ENCODE assay signal across 8 mouse cellular contexts in genomic region chr5:89883051-89883907, GRCm38 (mm10). TPM values are rescaled to one million over a fixed set of nuclear protein-coding genes. Genes with fewer than 3 reads are reported as not detected.
DNase-seq lines count a peak whose midpoint lies in the region; ATAC-seq and TF ChIP-seq lines count a peak whose summit lies in the region.

TSS of gene Adamts3 (minus strand) at chr5:89883334.

- peak; percentile 90 for ATAC-seq in forebrain, embryonic 15.5 days (replicated peaks)
- ATAC-seq in liver, embryonic 16.5 days (ENCODE audit: low read depth): peak; percentile 63
- ATAC-seq in neural tube, embryonic 11.5 days (ENCODE audit: insufficient read depth, low FRiP score, low TSS enrichment): peak; percentile 82

- under 1% methylated on average over 50 of the region's 78 CpGs for WGBS in forebrain, embryonic 15.5 days
- WGBS in liver, embryonic 16.5 days (ENCODE audit: insufficient replicate concordance): under 1% methylated on average over 66 of the region's 78 CpGs
- under 1% methylated on average over 46 of the region's 78 CpGs for WGBS in neural tube, embryonic 11.5 days
- WGBS in thymus, adult 2 months: 4% methylated on average over 53 of the region's 78 CpGs

- H3K4me2 ChIP-seq in forebrain, embryonic 15.5 days (replicated peaks): peak within 1 kb of the TSS; percentile 97
- peak within 1 kb of the TSS; percentile 95 for H3K4me2 ChIP-seq in liver, embryonic 16.5 days (ENCODE audit: low read depth, low read length)
- H3K4me2 ChIP-seq in neural tube, embryonic 11.5 days (ENCODE audit: low read depth): peak within 1 kb of the TSS; percentile 100

- peak within 1 kb of the TSS; percentile 79 for H3K9ac ChIP-seq in forebrain, embryonic 15.5 days (replicated peaks)
- H3K9ac ChIP-seq in liver, embryonic 16.5 days (ENCODE audit: low read depth, low read length): peak within 1 kb of the TSS; percentile 62
- peak within 1 kb of the TSS; percentile 78 for H3K9ac ChIP-seq in neural tube, embryonic 11.5 days (ENCODE audit: low read length)

- H3K27ac ChIP-seq in forebrain, embryonic 15.5 days (replicated peaks): peak within 1 kb of the TSS; percentile 84
- no peak within 1 kb of the TSS for H3K27ac ChIP-seq in liver, embryonic 16.5 days (ENCODE audit: low read length)
- H3K27ac ChIP-seq in neural tube, embryonic 11.5 days (ENCODE audit: low read depth, low read length): no peak within 1 kb of the TSS
- no peak within 1 kb of the TSS for H3K27ac ChIP-seq in thymus, adult 2 months (ENCODE audit: control insufficient read depth, insufficient read depth, low read length)

- TF ChIP-seq CTCF in thymus, adult 2 months (IDR thresholded peaks at IDR 0.05; ENCODE audit: borderline replicate concordance, control insufficient read depth, extremely low read depth, insufficient read depth, low read length, poor library complexity): no peak

- H3K9me3 ChIP-seq in forebrain, embryonic 15.5 days: no peaks in the 10 kb centered on the region
- no peaks in the 10 kb centered on the region for H3K9me3 ChIP-seq in liver, embryonic 16.5 days (replicated peaks; ENCODE audit: control insufficient read depth, low read length)
- H3K9me3 ChIP-seq in neural tube, embryonic 11.5 days (ENCODE audit: control insufficient read depth, low read length): no peaks in the 10 kb centered on the region

- no peaks in the 10 kb centered on the region for H3K36me3 ChIP-seq in forebrain, embryonic 15.5 days
- H3K36me3 ChIP-seq in liver, embryonic 16.5 days (ENCODE audit: control insufficient read depth, insufficient read depth): no peaks in the 10 kb centered on the region
- H3K36me3 ChIP-seq in neural tube, embryonic 11.5 days (ENCODE audit: control insufficient read depth, insufficient read depth, low read length): no peaks in the 10 kb centered on the region
- H3K36me3 ChIP-seq in thymus, adult 2 months (ENCODE audit: control insufficient read depth, insufficient read depth, low read length): no peaks in the 10 kb centered on the region

- DNase-seq in ES-CJ7 (ENCODE audit: low read depth, low spot score): peak; percentile 19
- peak; percentile 7 for DNase-seq in cerebellum, adult 11-12 months
- DNase-seq in heart, postnatal 10 days: peak; percentile 72 to 73
- DNase-seq in kidney, postnatal 25 days: peak; percentile 54 to 69
- DNase-seq in neural tube, embryonic 11.5 days (ENCODE audit: low spot score): peak; percentile 82
- peak; percentile 24 for DNase-seq in thymus, adult 2 months

- intact Hi-C loops in heart, postnatal 10 days (cut with DNase I): loop anchor here (2.0 to 5.0 kb wide), 2 partner anchors 38 to 49 kb away; no protein-coding TSS in a partner anchor

- TF ChIP-seq POLR2A in thymus, adult 2 months (IDR thresholded peaks at IDR 0.05; ENCODE audit: control insufficient read depth, extremely low read depth, insufficient read depth, low read length, poor library complexity): no peak

- H3K4me1 ChIP-seq in forebrain, embryonic 15.5 days: peaks cover 28% of the 10 kb centered on the region
- H3K4me1 ChIP-seq in liver, embryonic 16.5 days (ENCODE audit: control insufficient read depth, low read depth, low read length): peaks cover 11% of the 10 kb centered on the region
- H3K4me1 ChIP-seq in neural tube, embryonic 11.5 days (ENCODE audit: control insufficient read depth, insufficient read depth, low read length): no peaks in the 10 kb centered on the region; the same call in 1 of the 2 replicates
- peaks cover 7% of the 10 kb centered on the region for H3K4me1 ChIP-seq in thymus, adult 2 months (replicated peaks; ENCODE audit: control insufficient read depth, insufficient read depth, low read length)

- H3K4me3 ChIP-seq in forebrain, embryonic 15.5 days: peak within 1 kb of the TSS; percentile 72
- H3K4me3 ChIP-seq in liver, embryonic 16.5 days (ENCODE audit: low read depth, low read length): peak within 1 kb of the TSS; percentile 70
- H3K4me3 ChIP-seq in neural tube, embryonic 11.5 days (ENCODE audit: low read depth, low read length): peak within 1 kb of the TSS; percentile 65
- peak within 1 kb of the TSS; percentile 79 for H3K4me3 ChIP-seq in thymus, adult 2 months (ENCODE audit: control insufficient read depth, insufficient read depth, low read length)

- no peaks in the 10 kb centered on the region for H3K27me3 ChIP-seq in forebrain, embryonic 15.5 days
- H3K27me3 ChIP-seq in liver, embryonic 16.5 days (ENCODE audit: control insufficient read depth, insufficient read depth, low read depth, low read length): no peaks in the 10 kb centered on the region
- H3K27me3 ChIP-seq in neural tube, embryonic 11.5 days (ENCODE audit: control insufficient read depth, insufficient read depth, low read length): no peaks in the 10 kb centered on the region
- H3K27me3 ChIP-seq in thymus, adult 2 months (ENCODE audit: control insufficient read depth, insufficient read depth, low read length): no peaks in the 10 kb centered on the region

RNA-seq across cellular contexts. Expression of gene Adamts3, which starts in this region (rescaled TPM):
- polyA plus RNA-seq in forebrain, embryonic 15.5 days (2015; fragmentation: Nextera tagmentation; extraction: Ambion mirVana): 14.0 and 14.4 TPM in 2 replicates
- total RNA-seq in heart, postnatal 10 days (2021): 10 to 100 TPM in 1 of 2 experiments, 1 to 10 TPM in 1; 8.3 to 11.1 TPM
- polyA plus RNA-seq in liver, embryonic 16.5 days (2015; fragmentation: Nextera tagmentation; extraction: Ambion mirVana): 0.55 and 0.75 TPM in 2 replicates
- polyA plus RNA-seq in neural tube, embryonic 11.5 days (2014; fragmentation: Nextera tagmentation; extraction: Ambion mirVana): 4.0 and 6.4 TPM in 2 replicates
- 0.66 and 0.69 TPM in 2 replicates for polyA plus RNA-seq in thymus, adult 2 months (2012; rRNA removed)

Comparison
In these comparisons a context has a peak if more than half of its experiments do, and no peak if none do; other contexts are left out.
1. Peak in ATAC-seq, H3K4me3 ChIP-seq, H3K9ac ChIP-seq and H3K4me2 ChIP-seq in liver, embryonic 16.5 days; RNA of the gene not detected or under 1 TPM.
2. Peak in DNase-seq and H3K4me3 ChIP-seq in thymus, adult 2 months; RNA of the gene not detected or under 1 TPM.
3. DNase-seq: peak in every context shown above with its lines; median percentile 82 in neural tube, embryonic 11.5 days; 72 in heart, postnatal 10 days; 62 in kidney, postnatal 25 days; 24 in thymus, adult 2 months; 19 in ES-CJ7; 7 in cerebellum, adult 11-12 months.